Mouse (Mus musculus) megakaryocyte progenitor cell, adult 5-6 weeks (primary cell): ENCODE results near the gene 4933402J07Rik. TPM values are rescaled to one million over a fixed set of nuclear protein-coding genes. Genes with fewer than 3 reads are reported as not detected.

Experiments
- ATAC-seq: replicated peaks from 2 replicates; pipeline ENCODE4 v1.8.0; 2016; ENCODE audit warnings: mild to moderate bottlenecking, moderate TSS enrichment, inconsistent platforms; ENCODE audit not compliant: poor library complexity
- total RNA-seq, 2 experiments: library from RNA; stranded (forward) in 1 of 2; stranded (reverse) in 1 of 2; fragments of 157-497, 149-512 nt in 1 of 2; fragments of 200-1000 nt in 1 of 2; gene quantifications; 2 replicates each; pipeline versions ENCODE4 v1.2.3 to v1.2.4; 2015 to 2017

The 4933402J07Rik gene
- total RNA-seq, 2 experiments from 2014 or later = not detected

DNA sequence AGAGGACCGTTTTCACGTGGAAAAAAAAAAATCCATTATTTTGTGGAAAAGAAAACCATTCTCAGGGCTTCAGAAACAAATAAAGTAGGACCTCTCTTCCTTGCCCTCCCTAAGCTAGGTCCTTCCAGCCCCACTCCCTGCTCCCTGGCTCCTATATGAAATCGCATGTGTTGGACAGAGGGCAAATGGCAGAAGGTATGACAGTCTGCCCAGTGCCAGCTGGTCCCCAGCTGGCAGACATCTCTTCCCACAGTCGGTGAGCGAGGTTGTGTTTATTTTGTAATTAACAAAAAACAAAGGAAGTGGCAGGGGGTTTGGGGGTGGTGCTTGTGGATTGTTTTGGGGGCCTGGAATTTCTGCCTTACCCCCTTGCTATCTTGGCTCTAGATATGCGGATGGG, 56.6 kb downstream of the 4933402J07Rik start:
- no peak for ATAC-seq

DNA sequence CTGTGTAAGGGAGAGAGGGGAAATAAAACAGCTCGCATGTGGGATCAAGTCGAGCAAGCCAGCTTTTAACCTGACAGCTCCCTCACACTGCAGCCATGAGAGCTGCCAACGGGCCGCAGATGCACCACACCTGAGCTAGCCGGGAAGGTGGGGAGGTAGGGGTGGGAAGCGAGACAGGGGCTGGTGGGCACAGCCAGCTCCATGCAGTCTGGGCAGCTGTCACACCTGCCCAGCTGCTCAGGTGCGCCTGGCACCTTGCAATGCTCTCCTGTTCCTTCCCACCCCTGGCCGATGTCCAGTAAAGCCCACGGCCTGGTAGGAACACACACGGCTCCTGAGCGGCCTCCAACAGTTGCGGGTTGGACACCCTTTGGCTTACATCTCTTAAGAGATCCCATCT, 57.5 kb downstream of the 4933402J07Rik start:
- no peak for ATAC-seq

DNA sequence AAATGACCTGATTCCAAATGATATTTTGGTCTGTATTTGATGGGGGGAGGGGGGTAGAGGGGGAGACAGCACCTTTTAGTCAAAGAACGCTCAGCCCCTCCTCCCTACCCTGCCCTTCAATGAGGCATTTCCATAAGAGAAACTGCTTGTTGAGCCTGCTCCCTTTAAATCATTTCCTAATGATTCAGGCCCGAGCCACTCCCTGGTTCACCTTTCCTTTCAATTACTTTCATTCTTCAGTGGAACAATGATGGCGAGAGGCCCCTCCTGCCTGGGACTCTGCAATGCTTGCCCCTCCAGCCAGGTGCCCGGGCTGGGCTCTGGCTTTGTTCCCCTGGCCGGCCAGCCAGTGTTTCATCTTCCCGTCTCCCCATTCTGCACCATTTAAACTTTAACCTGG, 66.0 kb downstream of the 4933402J07Rik start:
- ATAC-seq = no peak

DNA sequence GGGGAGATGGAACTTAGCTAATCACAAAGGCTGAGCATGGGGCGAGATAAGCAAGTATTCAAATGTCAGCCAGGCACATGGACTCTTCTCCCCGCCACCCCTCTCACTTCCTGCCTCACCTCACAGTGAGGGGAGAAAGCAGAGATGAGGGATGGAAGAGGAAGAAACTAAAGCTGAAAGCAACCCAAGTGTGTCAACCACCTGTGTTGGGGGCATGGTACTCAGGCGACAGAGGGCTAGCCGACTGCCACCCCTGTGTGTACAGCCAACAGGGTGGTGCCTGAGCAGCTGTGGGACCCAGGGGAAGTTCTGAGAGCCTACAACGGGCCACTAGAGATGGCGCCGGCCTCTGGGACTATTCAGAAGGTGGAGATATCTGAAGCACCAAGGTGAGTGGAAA, 68.1 kb downstream of the 4933402J07Rik start:
- ATAC-seq = no peak

DNA sequence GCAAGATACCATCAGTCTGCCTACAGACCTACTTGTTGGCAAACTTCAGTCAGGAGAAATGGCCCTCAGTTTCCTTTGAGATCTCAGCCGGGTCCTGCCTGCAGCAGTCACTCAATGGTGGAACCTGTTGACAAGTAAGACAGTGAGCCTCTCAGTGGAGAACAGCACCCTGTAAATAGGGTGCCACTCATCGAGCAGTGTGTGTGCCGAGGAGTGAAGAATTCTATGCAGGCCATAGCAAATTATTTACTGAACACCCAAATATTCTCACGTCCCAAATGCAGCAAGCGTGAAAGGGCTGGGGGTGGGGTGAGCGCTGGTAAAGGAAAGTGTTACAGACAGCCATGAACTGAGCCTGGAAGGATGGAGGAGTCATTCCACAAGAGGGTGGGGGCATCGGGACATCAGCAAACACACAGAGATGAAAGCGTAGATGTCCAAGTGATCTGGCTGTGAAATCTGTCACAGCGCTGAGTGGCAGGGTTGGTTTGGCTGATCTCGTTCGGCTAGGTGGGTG, 72.6 kb downstream of the 4933402J07Rik start:
- no peak for ATAC-seq

Other genes starting within 250 kb of the 4933402J07Rik start
- gene Cbln1, start 91.2 kb upstream of the 4933402J07Rik start, total RNA-seq (2015) = not detected in 2 replicates
- not detected in 2 replicates for gene Cbln1, start 91.2 kb upstream of the 4933402J07Rik start, total RNA-seq (2017)